Mouse (Mus musculus) kidney, adult 11 months (tissue): ENCODE data around the gene Wwtr1.
A peak's percentile ranks its signal among the peaks of the same experiment; 100 is the strongest.

ENCODE experiments used
- DNase-seq: peaks from one replicate; pipeline ENCODE4 v3.0.0; 2022

Gene Wwtr1

GRCm38 (mm10) chr3:57557408-57557807 is 18.3 kb downstream of the Wwtr1 start:
- DNase-seq: no peak

DNA sequence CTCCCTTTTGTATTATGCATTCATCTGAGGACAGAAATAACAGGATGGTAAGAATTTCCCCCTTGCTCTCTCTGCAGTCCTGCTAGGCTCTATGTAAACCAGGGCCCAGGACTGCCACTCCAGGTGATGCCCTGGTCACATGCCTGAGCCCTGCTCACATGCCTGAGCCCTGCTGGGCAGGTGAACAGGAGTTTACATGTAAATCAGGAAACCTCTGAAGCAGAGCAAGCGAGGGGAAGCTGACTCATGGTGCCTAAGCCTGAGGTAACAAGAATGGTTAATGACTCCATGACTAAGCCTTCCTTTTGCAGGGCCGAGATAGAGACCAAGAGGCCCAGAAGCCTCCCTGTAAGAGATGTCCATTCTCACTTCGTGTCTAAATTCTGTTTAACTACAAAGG is 20.1 kb downstream of the Wwtr1 start:
- peak; percentile 91 for DNase-seq

DNA sequence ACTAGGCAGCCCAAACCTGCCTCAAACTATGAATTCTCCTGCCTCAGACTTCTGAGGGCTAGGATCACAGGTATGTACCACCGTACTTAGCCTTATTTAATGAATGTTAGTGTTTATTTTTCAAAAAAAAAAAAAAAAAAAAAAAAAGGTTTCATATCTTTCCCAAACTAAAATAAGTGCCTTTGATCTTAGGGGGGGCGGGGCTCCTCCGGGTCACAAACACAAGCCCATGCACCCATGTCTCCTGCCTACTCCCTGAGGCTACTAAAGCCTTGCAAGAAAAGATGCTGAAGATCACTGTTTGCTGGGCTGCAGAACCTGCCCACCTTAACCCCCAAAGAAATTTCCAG is 20.8 kb downstream of the Wwtr1 start:
- DNase-seq: no peak

- no peak for DNase-seq
Measured at GRCm38 (mm10) chr3:57554124-57554889, 21.4 kb downstream of the Wwtr1 start.

- no peak for DNase-seq
Measured at GRCm38 (mm10) chr3:57553108-57553507, 22.6 kb downstream of the Wwtr1 start.

GRCm38 (mm10) chr3:57551210-57551609 is 24.5 kb downstream of the Wwtr1 start:
- DNase-seq: no peak

- no peak for DNase-seq
Measured at GRCm38 (mm10) chr3:57550468-57551185, 25.1 kb downstream of the Wwtr1 start.

GRCm38 (mm10) chr3:57544154-57544553 is 31.6 kb downstream of the Wwtr1 start:
- peak; percentile 38 for DNase-seq

- DNase-seq: no peak
Measured at GRCm38 (mm10) chr3:57542848-57543380, 32.8 kb downstream of the Wwtr1 start.

- DNase-seq: no peak
Measured at GRCm38 (mm10) chr3:57541205-57541604, 34.5 kb downstream of the Wwtr1 start.

GRCm38 (mm10) chr3:57540474-57540873 is 35.2 kb downstream of the Wwtr1 start:
- no peak for DNase-seq

DNA sequence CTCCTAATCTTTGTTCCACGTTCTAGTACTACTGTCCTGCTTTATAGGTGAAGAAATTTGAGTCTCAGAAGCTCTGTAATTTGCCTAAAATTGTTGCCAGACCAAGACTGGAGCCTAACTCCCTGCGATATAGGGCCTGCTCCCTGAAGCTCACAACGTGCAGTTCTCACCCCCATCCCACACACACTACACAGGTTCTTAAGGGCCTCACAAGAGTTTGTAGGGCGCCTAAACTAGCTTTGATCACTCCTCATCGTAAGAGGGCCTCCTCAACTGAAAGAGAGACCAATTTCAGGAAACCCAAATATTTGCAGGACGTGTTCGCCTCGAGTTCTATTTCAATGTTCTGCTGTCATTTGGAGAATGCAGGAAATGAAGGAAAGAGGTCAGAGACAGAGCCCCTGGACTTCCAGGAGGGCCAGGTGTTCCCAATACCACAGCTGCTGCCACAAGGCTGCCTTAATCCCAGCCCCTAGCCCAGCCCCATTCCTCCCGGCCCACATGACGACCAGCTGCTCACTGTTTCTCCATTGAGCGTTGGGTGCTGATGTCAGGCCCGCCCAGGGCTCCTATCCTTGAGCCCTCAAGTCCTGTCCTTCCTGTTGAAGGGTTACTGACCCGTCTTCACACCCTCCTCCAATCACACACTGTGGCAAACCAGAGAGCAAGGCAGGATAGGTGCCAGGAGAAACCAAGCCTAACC is 40.1 kb downstream of the Wwtr1 start:
- DNase-seq: no peak

- no peak for DNase-seq
Measured at GRCm38 (mm10) chr3:57534450-57534849, 41.3 kb downstream of the Wwtr1 start.

DNA sequence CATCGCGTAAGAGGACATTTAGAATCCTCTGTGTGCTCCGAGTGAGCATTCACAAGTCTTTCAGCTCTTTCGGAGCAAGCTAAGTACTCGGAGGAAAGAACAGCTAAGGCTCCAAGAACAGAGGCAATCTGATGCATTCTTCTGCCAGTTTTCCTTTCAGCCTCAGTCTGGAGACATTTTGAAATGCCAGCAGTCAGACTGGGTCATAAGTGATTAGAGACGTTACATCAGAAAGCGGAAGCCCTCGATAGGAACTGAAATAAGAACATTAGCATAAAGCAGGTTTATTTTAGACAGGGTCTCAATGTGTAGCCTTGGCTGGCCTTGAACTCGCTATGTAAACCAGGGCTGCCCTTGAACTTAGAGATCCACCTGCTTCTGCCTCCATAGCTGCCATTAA is 41.8 kb downstream of the Wwtr1 start:
- DNase-seq: no peak

GRCm38 (mm10) chr3:57532991-57533725 is 42.6 kb downstream of the Wwtr1 start:
- DNase-seq: no peak

DNA sequence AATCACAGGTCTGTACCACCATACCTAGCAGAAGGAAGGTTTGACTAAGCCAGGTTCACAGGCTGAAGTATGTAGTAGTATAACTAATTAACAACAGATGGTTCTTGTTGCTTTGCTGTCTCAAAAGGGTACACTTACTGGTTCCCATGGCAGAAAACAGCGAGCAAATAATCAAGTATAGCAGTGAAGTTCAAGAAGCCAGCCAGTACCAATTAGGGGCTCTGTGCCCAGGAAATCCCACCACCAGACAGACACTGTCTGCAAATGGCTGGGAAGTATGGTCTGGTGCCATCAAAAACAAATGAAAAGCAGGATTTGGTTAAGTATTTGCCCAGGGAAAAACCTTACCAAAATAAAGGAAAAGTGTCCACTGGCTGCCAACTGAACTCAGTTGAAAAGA is 44.9 kb downstream of the Wwtr1 start:
- no peak for DNase-seq

- no peak for DNase-seq
Measured at GRCm38 (mm10) chr3:57530221-57530620, 45.5 kb downstream of the Wwtr1 start.

DNA sequence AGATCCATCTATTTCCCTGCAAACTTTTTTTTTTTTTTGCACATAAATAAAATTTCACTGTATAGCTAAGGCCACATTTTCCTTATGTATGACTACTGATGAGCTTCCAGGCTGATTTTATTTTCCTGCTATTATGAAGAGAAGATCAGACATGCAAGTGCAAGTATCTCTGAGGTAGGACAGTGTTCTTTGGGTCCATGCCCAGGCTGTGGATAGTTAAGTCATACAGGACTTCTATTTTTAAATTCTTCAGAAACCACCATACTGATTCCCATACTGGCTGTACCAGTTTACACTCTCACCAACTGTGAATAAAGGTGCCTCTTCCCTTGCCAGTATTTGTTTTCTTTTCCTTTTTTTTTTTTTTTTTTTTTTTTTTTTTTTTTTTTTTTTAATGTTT is 48.6 kb downstream of the Wwtr1 start:
- no peak for DNase-seq

GRCm38 (mm10) chr3:57523093-57523492 is 52.6 kb downstream of the Wwtr1 start:
- no peak for DNase-seq

DNA sequence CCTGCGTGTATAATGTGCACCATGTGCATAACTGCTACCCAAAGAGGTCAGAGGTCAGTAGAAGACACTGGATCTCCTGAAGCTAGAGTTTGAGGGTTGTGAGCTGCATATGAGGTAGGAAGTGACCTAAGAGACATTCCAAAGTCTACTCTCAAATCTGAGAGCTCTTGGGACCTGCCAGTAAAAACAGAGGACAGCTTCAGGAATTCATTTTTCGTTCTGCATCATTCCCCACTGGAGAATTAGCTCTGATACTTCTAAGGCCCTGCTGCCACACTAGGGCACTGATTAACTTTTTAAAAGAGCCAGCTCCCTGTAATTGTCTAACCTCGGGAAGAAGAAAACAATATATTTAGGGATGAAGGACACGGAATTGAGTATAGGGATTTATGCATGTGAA is 53.8 kb downstream of the Wwtr1 start:
- DNase-seq: no peak

DNA sequence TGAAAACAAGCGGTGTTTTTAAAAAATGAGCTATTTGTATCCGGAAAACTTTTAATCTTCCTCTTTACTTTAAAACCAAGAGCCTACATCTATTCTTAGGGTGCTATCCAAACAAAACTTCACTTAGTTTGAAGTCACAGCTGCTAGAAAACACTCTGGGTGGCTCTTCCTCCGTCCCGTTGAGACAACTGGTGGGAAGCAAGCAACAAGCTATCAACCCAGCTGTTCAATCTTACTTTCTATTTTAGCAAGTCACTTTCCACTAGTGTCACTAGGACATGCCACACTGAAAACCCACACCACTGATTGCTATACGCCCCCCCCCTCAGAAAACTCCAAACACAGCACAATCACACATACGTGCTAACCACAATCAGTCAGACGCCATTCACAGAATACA is 55.7 kb downstream of the Wwtr1 start:
- no peak for DNase-seq

DNA sequence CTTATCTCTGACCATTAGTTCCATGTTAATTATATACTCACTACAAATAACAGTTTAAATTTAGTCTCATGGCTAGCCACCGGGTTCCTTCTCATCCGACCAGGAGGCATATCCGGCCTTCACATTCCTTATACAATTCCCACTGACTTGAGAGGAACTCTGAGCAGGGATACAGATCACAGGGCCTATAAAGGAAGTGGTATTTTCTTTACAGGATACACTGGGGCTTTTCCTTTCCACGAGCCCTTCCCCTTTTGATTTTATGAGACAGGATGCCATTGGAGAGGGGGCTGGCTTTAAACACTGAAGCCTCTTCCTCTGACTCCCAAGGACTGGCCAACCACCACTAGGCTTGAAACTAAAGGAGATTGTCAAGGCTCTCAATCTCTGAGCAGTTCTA is 59.6 kb downstream of the Wwtr1 start:
- DNase-seq: peak; percentile 24

DNA sequence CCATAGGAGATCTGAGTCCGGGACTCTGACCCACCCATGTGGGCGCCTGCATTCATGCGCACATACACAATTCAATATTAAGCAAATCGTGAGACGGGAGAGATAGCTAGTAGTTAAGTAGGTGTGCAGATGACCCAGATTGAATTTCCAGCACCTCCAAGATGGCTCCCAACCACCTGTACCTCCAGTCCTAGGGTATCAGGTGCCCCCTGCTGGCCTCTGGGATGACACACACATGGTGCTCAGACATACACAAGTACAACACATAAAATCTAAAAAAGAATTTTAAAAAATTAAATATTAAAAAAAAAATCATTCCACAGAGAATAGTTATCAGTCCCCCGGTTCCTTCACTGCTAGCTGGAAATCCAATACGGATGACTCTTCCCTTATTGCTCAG is 60.7 kb downstream of the Wwtr1 start:
- DNase-seq: no peak
